Mouse (Mus musculus) colon, adult 2 months (tissue): ENCODE data around the gene Cysrt1. TPM values are rescaled to one million over a fixed set of nuclear protein-coding genes. Genes with fewer than 3 reads are reported as not detected.

ENCODE experiments used
- polyA plus RNA-seq: library from polyadenylated mRNA; depleted of rRNA; stranded (reverse); fragments of >200 nt; gene quantifications from 2 replicates; pipeline ENCODE4 v1.2.3, GENCODE M21; 2012; rRNA removed

The Cysrt1 gene
- polyA plus RNA-seq: 0.41 TPM in 1 of 2 replicates, not detected in the other

GRCm38 (mm10) chr2:25242101-25242506 is at the start of gene Cysrt1, which contains the start of gene Rnf208:
Cysrt1 (minus strand) TSS chr2:25242452.
Rnf208 (plus strand) TSS chr2:25242255.

DNA sequence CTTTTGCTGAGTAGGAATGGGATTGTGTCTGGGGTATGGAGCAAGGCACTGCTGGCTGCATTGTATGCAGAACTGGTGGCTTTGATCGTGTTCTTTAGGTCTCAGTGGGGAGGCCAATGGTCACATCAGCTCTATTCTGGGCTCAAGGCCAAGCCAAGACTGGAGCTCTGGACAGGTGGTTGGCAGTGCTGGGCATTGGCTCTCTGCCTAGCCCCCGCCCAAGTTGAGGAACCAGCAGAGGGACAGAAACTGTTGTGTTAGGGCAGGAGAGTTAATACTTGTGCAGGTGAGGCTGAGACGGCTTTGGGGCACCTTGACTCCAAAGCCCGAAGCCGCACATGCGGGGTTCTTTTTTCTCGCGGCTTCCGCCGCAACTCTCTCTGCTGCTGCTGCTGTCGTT is 47.4 kb upstream of the Cysrt1 start, which contains the start of gene Lrrc26:
Gene Lrrc26 (plus strand): TSS at position 265 of the 400 bp plus-strand sequence.

DNA sequence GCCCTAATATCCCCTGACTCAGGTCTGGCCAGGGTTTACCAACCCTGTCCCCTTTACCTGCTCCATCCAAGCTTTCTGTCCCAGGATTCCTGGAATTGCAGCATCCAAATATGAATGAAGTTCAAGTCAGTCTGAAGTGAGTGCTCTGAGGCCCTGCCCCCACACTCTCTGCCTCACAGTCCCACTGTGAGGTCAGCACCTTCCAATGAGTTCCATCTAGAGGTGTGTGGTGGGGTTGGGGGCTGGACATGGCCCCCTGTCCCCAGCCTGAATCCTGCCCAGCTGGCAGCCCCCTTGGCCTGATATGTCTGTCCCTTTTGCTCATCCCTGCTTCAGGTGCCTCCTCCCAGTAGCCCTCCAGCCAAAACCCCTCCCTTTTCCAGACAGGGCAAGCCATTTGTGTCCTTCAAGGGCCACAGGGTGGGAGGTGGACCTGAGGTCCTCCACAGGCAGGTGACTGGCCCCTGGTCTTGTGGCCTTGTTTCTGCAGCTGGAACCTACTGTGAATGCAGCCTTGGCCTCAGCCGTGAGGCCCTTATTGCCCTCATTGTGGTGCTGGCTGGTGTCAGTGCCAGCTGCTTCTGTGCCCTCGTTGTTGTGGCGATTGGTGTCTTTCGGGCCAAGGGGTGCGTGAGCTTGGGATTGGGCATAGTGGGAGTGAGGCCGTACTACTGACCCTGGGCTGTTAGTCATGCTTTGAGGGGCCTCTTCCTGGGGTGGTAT is 45.8 kb upstream of the Cysrt1 start, which contains the start of gene Tmem210:
Gene Tmem210 (plus strand): TSS at position 219 of the 723 bp plus-strand sequence.

DNA sequence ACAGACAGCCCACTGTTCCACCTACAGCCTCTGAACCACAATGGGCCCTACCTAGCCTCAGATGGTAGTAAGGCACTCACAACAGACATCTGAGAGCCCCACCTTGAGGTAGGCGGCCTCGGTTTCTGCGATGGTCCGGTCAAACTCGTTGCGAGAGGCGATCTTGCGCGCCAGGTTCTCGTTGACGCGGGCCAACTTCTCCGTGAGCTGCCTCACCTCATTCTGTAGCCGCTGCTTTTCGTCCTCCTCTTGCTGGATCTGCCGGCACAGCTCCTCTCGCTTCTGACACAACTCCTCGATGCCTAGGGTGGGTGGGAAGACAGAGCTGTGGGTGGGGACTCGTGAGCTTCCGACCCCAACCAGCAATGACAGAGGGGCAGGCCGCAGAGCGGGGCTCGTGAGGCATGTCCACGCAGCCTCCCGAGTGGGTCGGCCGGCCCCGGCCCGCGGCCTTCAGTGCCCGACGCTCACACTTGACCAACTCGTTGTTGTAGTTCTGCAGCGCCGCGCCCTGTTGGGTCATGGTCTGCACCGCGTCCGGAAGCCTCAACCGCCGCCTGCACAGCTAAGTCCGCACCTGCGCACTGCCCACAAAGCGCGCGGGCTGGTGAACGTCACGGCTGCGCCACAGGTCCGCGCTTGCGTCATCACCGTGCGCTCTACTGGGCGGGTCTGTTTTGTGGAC is 29.7 kb upstream of the Cysrt1 start, which contains the start of the genes Ssna1 and Anapc2:
Gene Ssna1 (minus strand): TSS at position 612 of the 685 bp plus-strand sequence.
Gene Anapc2 (plus strand): TSS at position 652 of the 685 bp plus-strand sequence.

DNA sequence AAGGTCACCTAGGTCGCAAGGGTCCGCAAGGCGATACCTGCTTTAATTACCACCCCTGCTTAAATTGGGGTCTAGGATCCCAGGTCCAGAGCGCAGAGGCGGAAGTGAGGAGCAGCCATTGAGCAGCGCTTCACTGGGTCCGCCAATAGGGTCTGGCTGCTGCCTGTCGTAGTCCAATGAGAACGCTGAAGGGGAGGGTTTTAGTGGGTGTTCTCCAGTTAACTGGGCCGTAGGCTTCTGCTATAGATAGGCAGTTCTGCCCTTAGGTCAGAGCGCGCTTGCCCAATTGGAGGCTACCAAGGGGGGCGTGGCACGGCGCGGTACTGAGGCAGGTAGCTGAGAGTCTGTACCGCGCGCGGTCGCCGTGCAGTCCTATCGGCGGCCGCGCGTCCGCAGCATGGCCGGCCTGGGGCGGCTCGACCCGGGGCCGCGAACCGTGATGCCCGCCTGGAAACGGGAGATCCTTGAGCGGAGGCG is 20.1 kb upstream of the Cysrt1 start, which contains the start of gene Tprn:
Gene Tprn (plus strand): TSS at position 328 of the 477 bp plus-strand sequence.

GRCm38 (mm10) chr2:25255284-25255779 is 13.1 kb upstream of the Cysrt1 start, which contains the start of gene Tmem203:
Tmem203 (plus strand) TSS chr2:25255439.

GRCm38 (mm10) chr2:25246183-25247072 is 4.2 kb upstream of the Cysrt1 start, which contains the start of gene AL732309.1:
AL732309.1 (minus strand) TSS chr2:25246863.

GRCm38 (mm10) chr2:25236614-25237013 is 5.6 kb downstream of the Cysrt1 start, which contains the start of gene Rnf224:
Rnf224 (minus strand) TSS chr2:25236787.

DNA sequence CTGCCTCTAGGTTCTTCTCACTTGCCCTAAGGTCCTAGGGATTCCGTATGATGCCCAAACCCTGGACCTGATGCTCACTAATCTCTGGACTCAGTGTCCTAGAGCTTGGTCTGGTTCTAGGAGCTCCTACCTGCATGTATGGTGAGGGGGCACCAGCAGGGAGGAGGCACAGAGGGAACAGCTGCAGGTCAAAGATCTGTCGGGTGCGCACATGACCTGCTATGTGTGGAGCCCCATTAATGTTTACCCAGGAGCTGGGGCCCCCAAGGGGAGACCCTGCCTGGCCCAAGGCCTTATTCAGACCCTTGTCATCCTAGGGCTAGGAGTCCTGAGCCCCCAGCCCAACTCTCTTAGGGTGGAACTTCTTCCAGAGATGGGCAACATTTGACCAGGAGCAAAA is 8.2 kb downstream of the Cysrt1 start, which contains the start of gene Slc34a3:
Gene Slc34a3 (minus strand): TSS at position 315 of the 400 bp plus-strand sequence.

DNA sequence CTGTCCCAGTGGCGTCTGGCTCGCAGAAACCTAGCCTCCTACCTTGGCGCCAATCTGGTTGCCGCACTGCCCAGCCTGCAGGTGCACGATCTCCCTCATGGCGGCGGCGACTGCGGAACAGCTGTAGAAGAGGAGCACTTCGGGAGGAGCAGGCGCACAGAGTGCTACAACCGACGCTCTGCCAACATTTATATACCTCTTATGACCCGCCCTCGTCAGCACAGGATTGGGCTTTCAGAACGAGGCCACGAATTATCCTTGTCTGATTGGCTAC is 17.8 kb downstream of the Cysrt1 start, which contains the start of gene Tubb4b:
Gene Tubb4b (minus strand): TSS at position 211 of the 274 bp plus-strand sequence.

GRCm38 (mm10) chr2:25218445-25218844 is 23.8 kb downstream of the Cysrt1 start, which contains the start of gene Fam166a:
Fam166a (plus strand) TSS chr2:25218745.

DNA sequence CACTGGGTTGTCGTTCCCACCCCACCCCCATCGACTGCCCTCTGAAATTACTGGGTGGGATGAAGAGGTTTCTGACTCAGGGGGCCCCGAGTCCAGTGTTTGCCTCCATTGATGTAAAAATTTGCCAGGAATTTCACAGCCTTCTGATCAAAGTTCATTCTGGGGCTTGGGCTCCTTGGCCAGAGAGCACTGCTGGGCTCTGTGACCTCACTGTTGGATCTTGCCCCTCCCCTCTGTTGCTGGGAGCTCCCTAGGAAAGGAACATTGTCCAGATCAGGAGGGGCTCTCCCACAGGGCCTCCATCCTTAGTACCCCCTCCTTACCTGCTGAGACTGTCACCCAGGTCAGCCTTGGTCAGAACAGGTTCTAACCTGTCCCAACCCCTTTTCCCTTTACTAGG is 27.8 kb downstream of the Cysrt1 start, which contains the start of gene Stpg3:
Gene Stpg3 (minus strand): TSS at position 194 of the 400 bp plus-strand sequence.

DNA sequence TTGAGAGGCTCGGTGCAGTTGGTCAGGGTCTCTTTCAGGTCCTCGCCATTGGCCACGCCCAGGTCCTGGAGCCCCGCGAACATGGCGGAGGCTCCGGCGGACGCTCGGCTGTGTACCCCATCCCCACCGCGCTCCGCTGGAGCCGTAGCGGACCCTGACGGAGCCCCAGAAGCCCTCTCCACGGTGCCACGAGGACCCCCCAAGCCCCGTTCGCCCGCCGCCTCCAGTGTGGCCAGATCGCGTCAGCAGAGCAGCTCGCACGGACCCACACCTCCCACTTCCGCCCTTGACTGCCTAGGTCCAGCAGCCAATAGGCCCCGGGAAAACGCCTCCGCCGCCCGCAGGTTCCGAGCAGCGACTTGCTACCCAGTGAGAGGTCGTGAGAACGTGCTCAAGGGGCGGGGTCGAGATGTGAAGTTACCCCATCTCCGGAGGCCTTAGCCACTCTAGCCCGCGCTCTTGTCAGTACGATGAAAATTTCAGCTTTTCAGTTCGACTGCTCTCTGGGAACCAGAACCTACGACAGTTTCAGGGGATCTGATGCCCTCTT is 31.1 kb downstream of the Cysrt1 start, which contains the start of gene Nelfb:
Gene Nelfb (minus strand): TSS at position 369 of the 550 bp plus-strand sequence.

DNA sequence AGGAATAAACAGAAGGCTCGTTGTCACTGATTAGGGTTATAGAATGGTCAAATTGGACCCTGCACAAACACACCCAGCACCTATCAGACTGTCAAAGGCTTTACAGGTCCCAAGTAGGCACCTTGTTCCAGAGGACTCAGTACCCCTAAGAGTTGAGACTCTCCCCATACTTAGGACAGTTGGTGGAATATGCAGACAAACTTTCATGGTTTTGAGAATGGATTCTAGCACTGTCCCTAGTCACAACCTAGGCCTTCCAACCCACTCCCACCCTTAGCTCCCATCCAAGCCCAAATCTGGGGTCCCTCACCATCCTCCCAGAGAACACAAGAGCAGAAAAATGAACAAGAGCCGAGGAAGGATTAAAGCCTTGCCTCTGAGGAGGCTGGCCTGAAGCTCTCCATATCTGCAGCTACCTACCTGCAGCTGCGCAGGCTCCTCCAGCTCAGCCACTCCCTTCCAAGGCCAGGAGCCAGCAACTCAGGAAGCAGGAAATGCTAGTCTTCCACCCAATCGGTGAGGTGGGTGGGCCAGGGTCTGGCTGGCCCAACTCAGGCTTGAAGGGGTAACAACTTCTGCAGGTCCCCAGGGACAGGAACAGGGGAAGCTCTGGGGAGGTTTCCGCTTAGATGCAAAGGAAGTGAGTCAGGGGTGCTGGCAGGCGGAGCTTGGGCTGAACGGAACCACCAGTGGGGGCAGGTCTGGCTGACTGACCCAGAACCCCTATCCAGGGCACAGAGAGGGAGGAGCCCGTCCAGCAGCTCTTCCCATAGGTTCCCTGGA is 45.9 kb downstream of the Cysrt1 start, which contains the start of gene Tor4a:
Gene Tor4a (minus strand): TSS at position 715 of the 783 bp plus-strand sequence.

Other genes starting within 250 kb of the Cysrt1 start
- 234 and 268 TPM in 2 replicates for gene Nsmf, start 188.1 kb downstream of the Cysrt1 start, polyA plus RNA-seq
- 240 and 325 TPM in 2 replicates for gene Entpd8, start 162.1 kb downstream of the Cysrt1 start, polyA plus RNA-seq
- gene Noxa1, start 147.3 kb downstream of the Cysrt1 start, polyA plus RNA-seq: 82.7 and 117 TPM in 2 replicates
- 38.5 and 40.0 TPM in 2 replicates for gene Nrarp, start 61.7 kb downstream of the Cysrt1 start, polyA plus RNA-seq
- 73.5 and 77.4 TPM in 2 replicates for gene Tor4a, start 45.6 kb downstream of the Cysrt1 start, polyA plus RNA-seq
- 58.5 and 62.9 TPM in 2 replicates for gene Nelfb, start 31.0 kb downstream of the Cysrt1 start, polyA plus RNA-seq
- gene Stpg3, start 27.8 kb downstream of the Cysrt1 start, polyA plus RNA-seq: 0.19 TPM in 1 of 2 replicates, not detected in the other
- 0.10 TPM in 1 of 2 replicates, not detected in the other for gene Fam166a, start 23.7 kb downstream of the Cysrt1 start, polyA plus RNA-seq
- gene Tubb4b, start 17.8 kb downstream of the Cysrt1 start, polyA plus RNA-seq: 680 and 930 TPM in 2 replicates
- gene Slc34a3, start 8.1 kb downstream of the Cysrt1 start, polyA plus RNA-seq: 0.06 TPM in 1 of 2 replicates, not detected in the other
- gene Rnf224, start 5.7 kb downstream of the Cysrt1 start, polyA plus RNA-seq: not detected in 2 replicates
- 17.8 and 19.3 TPM in 2 replicates for gene Rnf208, start 197 bp downstream of the Cysrt1 start, polyA plus RNA-seq
- gene AL732309.1, start 4.4 kb upstream of the Cysrt1 start, polyA plus RNA-seq: 26.9 and 28.8 TPM in 2 replicates
- 39.1 and 59.2 TPM in 2 replicates for gene Tmem203, start 13.0 kb upstream of the Cysrt1 start, polyA plus RNA-seq
- gene Tprn, start 20.2 kb upstream of the Cysrt1 start, polyA plus RNA-seq: 194 and 199 TPM in 2 replicates
- gene Ssna1, start 30.0 kb upstream of the Cysrt1 start, polyA plus RNA-seq: 68.4 and 69.1 TPM in 2 replicates
- 80.9 and 85.4 TPM in 2 replicates for gene Anapc2, start 30.0 kb upstream of the Cysrt1 start, polyA plus RNA-seq
- not detected in 2 replicates for gene Tmem210, start 45.7 kb upstream of the Cysrt1 start, polyA plus RNA-seq
- gene Lrrc26, start 47.5 kb upstream of the Cysrt1 start, polyA plus RNA-seq: 197 and 281 TPM in 2 replicates
- 1.5 TPM in 2 replicates for gene Grin1, start 76.7 kb upstream of the Cysrt1 start, polyA plus RNA-seq
- 15.6 and 17.3 TPM in 2 replicates for gene Man1b1, start 89.9 kb upstream of the Cysrt1 start, polyA plus RNA-seq
- gene Dpp7, start 113.9 kb upstream of the Cysrt1 start, polyA plus RNA-seq: 37.3 and 38.5 TPM in 2 replicates
- gene Uap1l1, start 123.2 kb upstream of the Cysrt1 start, polyA plus RNA-seq: 53.2 and 76.3 TPM in 2 replicates
- 24.4 and 27.1 TPM in 2 replicates for gene Sapcd2, start 129.9 kb upstream of the Cysrt1 start, polyA plus RNA-seq
- 66.7 and 73.6 TPM in 2 replicates for gene Entpd2, start 153.4 kb upstream of the Cysrt1 start, polyA plus RNA-seq
- gene Npdc1, start 156.9 kb upstream of the Cysrt1 start, polyA plus RNA-seq: 246 and 266 TPM in 2 replicates
- gene Fut7, start 180.8 kb upstream of the Cysrt1 start, polyA plus RNA-seq: 0.19 and 0.25 TPM in 2 replicates
- 19.3 and 24.9 TPM in 2 replicates for gene Abca2, start 186.3 kb upstream of the Cysrt1 start, polyA plus RNA-seq
- gene Clic3, start 214.4 kb upstream of the Cysrt1 start, polyA plus RNA-seq: 1.6 and 2.1 TPM in 2 replicates
- 66.2 and 79.3 TPM in 2 replicates for gene Paxx, start 218.6 kb upstream of the Cysrt1 start, polyA plus RNA-seq
- gene Ptgds, start 227.6 kb upstream of the Cysrt1 start, polyA plus RNA-seq: 0.21 and 0.37 TPM in 2 replicates